Mouse (Mus musculus) midbrain, embryonic 11.5 days (tissue): ENCODE results near the gene Gm20683. TPM values are rescaled to one million over a fixed set of nuclear protein-coding genes. Genes with fewer than 3 reads are reported as not detected.

Experiments used
- ATAC-seq: fragments of 200-750 bp; cut with Nextera tagmentation; 2 replicates; pipeline ENCODE4 v1.8.0; 2017; ENCODE audit warnings: moderate TSS enrichment, moderate library complexity; ENCODE audit not compliant: low FRiP score
- DNase-seq: peaks from one replicate; pipeline ENCODE4 v3.0.0; 2015; ENCODE audit warnings: low spot score; ENCODE audit errors: missing footprints
- H3K27ac ChIP-seq: fragments of 300-500 bp; sonication (generic); 2 replicates; pipeline ENCODE4 v1.5.1; 2014; ENCODE audit warnings: low read depth, low read length
- H3K27me3 ChIP-seq: fragments of 300-500 bp; sonication (generic); 2 replicates; pipeline ENCODE4 v1.6.1; 2014; ENCODE audit warnings: mild to moderate bottlenecking, low read length, moderate library complexity, mixed read lengths; ENCODE audit not compliant: control insufficient read depth, insufficient read depth
- H3K36me3 ChIP-seq: fragments of 300-500 bp; sonication (generic); 2 replicates; pipeline ENCODE4 v1.6.1; 2014; ENCODE audit warnings: mild to moderate bottlenecking, low read length, moderate library complexity, mixed read lengths; ENCODE audit not compliant: control insufficient read depth, insufficient read depth
- H3K4me1 ChIP-seq: fragments of 300-500 bp; sonication (generic); 2 replicates; pipeline ENCODE4 v1.6.1; 2014; ENCODE audit warnings: low read length; ENCODE audit not compliant: control insufficient read depth, insufficient read depth
- H3K4me2 ChIP-seq: fragments of 300-500 bp; sonication (generic); 2 replicates; pipeline ENCODE4 v1.6.1; 2014; ENCODE audit warnings: mild to moderate bottlenecking, moderate library complexity
- H3K4me3 ChIP-seq: fragments of 300-500 bp; sonication (generic); 2 replicates; pipeline ENCODE4 v1.5.1; 2014; ENCODE audit warnings: low read depth, low read length
- H3K9ac ChIP-seq: fragments of 300-500 bp; sonication (generic); 2 replicates; pipeline ENCODE4 v1.6.1; 2014; ENCODE audit warnings: low read length
- H3K9me3 ChIP-seq: fragments of 300-500 bp; sonication (generic); 2 replicates; pipeline ENCODE4 v1.6.1; 2016; ENCODE audit warnings: low read length; ENCODE audit not compliant: control insufficient read depth
- WGBS: fragments of 180-500 bp; shearing (Covaris S2); extraction: QIAGEN DNeasy Blood & Tissue Kit; methylation state at CpG from one replicate; pipeline ENCODE4 v1.1.7; 2014; 5-methylcytosine and 5-hydroxymethylcytosine counted together
- polyA plus RNA-seq: library from polyadenylated mRNA; unstranded; fragments of >200 nt; fragmentation: Nextera tagmentation; extraction: Ambion mirVana; gene quantifications from 2 replicates; pipeline ENCODE4 v1.2.1, GENCODE M21; 2014

Gene Gm20683
- polyA plus RNA-seq, 1 experiment from 2014 or later: 1.2 TPM

- H3K4me3 ChIP-seq: peak overlapping the region; percentile 71
- DNase-seq (peak; percentile 100), ATAC-seq (peak; percentile 92)
- H3K9ac ChIP-seq: peak overlapping the region; percentile 79
- H3K4me1 ChIP-seq: peaks cover 67% of the 10 kb centered on the region
- under 1% methylated on average over 67 of the region's 77 CpGs for WGBS
- no peaks in the 10 kb centered on the region for H3K9me3 ChIP-seq
- H3K4me2 ChIP-seq: peak overlapping the region; percentile 96
- peaks cover 11% of the 10 kb centered on the region; the same call in 1 of the 2 replicates for H3K36me3 ChIP-seq
- H3K27me3 ChIP-seq: no peaks in the 10 kb centered on the region; the same call in 1 of the 2 replicates
- H3K27ac ChIP-seq: peak overlapping the region; percentile 84
Measured at GRCm38 (mm10) chr17:25832436-25833290, 8.9 kb downstream of the Gm20683 start.

GRCm38 (mm10) chr17:25831451-25832281 lies 9.9 kb downstream of the Gm20683 start:
- peaks cover 11% of the 10 kb centered on the region; the same call in 1 of the 2 replicates for H3K36me3 ChIP-seq
- peak overlapping the region; percentile 79 for H3K9ac ChIP-seq
- H3K27me3 ChIP-seq: no peaks in the 10 kb centered on the region; the same call in 1 of the 2 replicates
- H3K9me3 ChIP-seq: no peaks in the 10 kb centered on the region
- peak overlapping the region; percentile 96 for H3K4me2 ChIP-seq
- H3K4me1 ChIP-seq: peaks cover 57% of the 10 kb centered on the region
- 66% methylated on average over 21 of the region's 21 CpGs for WGBS
- H3K4me3 ChIP-seq: peak overlapping the region; percentile 71
- no peak overlapping the region for H3K27ac ChIP-seq
- ATAC-seq (no peak), DNase-seq (no peak)

DNA sequence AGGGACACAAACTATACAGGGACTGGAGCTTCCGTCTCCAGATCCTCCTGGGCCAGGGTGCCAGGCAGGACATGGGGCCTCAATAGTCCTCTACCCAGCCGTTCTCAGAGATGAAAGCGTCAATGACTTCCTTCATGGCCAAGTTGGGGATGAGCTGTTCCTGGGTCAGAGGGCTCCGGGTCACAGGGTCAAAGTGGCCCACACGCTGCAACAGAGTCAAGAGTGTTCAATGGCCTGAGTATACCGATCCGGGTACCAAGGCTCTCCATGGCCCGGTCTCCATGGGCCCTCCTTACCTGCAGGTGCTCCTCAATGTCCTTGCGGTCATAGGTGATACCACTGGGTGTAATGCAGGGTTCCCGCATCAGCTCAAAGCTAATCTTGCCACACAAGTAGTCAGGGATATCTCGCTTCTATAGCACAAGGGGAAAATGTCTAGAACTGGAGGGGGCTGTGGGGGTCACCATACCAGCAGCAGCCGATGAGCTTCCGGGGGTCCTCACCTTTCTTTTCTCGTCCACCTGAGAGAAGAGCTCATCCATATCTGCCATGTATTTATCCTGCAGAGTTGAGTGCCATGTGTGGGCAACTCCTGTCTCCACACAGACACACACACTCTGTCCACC lies 10.6 kb downstream of the Gm20683 start:
- H3K36me3 ChIP-seq: peaks cover 11% of the 10 kb centered on the region; the same call in 1 of the 2 replicates
- DNase-seq (no peak), ATAC-seq (no peak)
- peak overlapping the region; percentile 71; the same call in 1 of the 2 replicates for H3K4me3 ChIP-seq
- peaks cover 50% of the 10 kb centered on the region for H3K4me1 ChIP-seq
- no peaks in the 10 kb centered on the region for H3K9me3 ChIP-seq
- H3K27ac ChIP-seq: no peak overlapping the region
- H3K4me2 ChIP-seq: no peak overlapping the region; the same call in 1 of the 2 replicates
- no peaks in the 10 kb centered on the region; the same call in 1 of the 2 replicates for H3K27me3 ChIP-seq
- WGBS: 84% methylated on average over 14 of the region's 14 CpGs
- H3K9ac ChIP-seq: no peak overlapping the region

DNA sequence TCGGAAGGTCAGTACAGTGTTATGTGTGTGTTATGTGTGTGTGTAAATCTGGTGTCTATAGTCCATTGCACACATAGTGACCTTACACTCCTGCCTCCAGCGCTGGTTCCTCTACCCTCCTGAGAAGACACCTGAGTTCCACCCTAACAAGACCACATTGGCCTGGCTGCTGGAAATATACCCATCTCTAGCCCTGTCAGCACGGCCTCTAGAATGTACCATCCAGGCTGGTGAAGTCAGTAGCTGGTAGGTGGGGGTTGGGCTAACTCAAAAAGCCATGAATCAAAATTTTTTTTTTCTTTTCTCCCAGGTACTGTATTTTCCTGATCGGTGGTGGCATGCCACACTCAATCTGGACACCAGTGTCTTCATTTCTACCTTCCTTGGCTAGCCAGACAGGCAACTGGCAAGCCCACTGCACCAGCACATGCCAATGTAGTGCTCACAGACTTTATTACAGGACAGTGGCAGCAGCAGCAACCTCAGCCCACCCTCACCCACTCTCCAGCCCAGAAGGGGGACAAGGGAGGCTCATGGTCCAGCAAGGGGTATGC lies 11.3 kb downstream of the Gm20683 start:
- Histone ChIP-seq H3K27me3 (no peaks in the 10 kb centered on the region; the same call in 1 of the 2 replicates), H3K9ac (no peak overlapping the region; the same call in 1 of the 2 replicates), H3K9me3 (no peaks in the 10 kb centered on the region), H3K4me3 (peak overlapping the region; percentile 68), H3K36me3 (peaks cover 11% of the 10 kb centered on the region; the same call in 1 of the 2 replicates), H3K27ac (no peak overlapping the region), H3K4me1 (peaks cover 46% of the 10 kb centered on the region), H3K4me2 (peak overlapping the region; percentile 90; the same call in 1 of the 2 replicates)
- DNase-seq (no peak), ATAC-seq (no peak)
- 83% methylated on average over 4 of the region's 4 CpGs for WGBS

DNA sequence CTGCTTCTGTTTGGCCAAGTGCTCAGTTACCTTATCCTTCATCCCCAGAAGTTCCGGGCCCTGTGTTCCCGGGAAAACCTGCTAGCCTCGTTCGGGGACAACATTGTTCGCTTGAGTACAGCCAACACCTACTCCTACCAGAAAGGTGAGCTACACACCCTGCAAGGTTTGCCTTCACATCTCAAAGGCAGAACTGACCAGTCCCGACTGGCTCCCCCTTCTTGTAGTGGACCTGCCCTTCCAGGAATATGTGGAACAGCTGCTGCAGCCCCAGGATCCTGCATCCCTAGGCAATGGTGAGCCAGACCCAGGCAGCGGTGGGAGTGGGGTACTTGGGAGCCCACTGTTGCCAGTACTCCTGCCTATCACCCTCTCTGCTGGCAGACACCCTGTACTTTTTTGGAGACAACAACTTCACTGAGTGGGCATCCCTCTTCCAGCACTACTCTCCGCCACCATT lies 12.0 kb downstream of the Gm20683 start:
- Histone ChIP-seq H3K4me3 (peak overlapping the region; percentile 68), H3K9me3 (no peaks in the 10 kb centered on the region), H3K27me3 (no peaks in the 10 kb centered on the region), H3K9ac (peak overlapping the region; percentile 89), H3K4me2 (peak overlapping the region; percentile 90), H3K27ac (peak overlapping the region; percentile 87), H3K36me3 (peaks cover 11% of the 10 kb centered on the region; the same call in 1 of the 2 replicates), H3K4me1 (peaks cover 47% of the 10 kb centered on the region)
- DNase-seq: no peak
- 47% methylated on average over 8 of the region's 8 CpGs for WGBS
- ATAC-seq: no peak

- peak; percentile 99 for DNase-seq
- H3K27ac ChIP-seq: peak within 1 kb of the TSS; percentile 87
- peaks cover 11% of the 10 kb centered on the region; the same call in 1 of the 2 replicates for H3K36me3 ChIP-seq
- under 1% methylated on average over 32 of the region's 32 CpGs for WGBS
- H3K4me1 ChIP-seq: peaks cover 47% of the 10 kb centered on the region
- peak within 1 kb of the TSS; percentile 90 for H3K4me2 ChIP-seq
- H3K4me3 ChIP-seq: peak within 1 kb of the TSS; percentile 68
- no peaks in the 10 kb centered on the region for H3K27me3 ChIP-seq
- no peaks in the 10 kb centered on the region for H3K9me3 ChIP-seq
- ATAC-seq: peak; percentile 20
- peak within 1 kb of the TSS; percentile 89 for H3K9ac ChIP-seq
Measured at GRCm38 (mm10) chr17:25828712-25829557, 12.6 kb downstream of the Gm20683 start, which contains the start of gene Jmjd8. Jmjd8 (plus strand) TSS chr17:25828867.

DNA sequence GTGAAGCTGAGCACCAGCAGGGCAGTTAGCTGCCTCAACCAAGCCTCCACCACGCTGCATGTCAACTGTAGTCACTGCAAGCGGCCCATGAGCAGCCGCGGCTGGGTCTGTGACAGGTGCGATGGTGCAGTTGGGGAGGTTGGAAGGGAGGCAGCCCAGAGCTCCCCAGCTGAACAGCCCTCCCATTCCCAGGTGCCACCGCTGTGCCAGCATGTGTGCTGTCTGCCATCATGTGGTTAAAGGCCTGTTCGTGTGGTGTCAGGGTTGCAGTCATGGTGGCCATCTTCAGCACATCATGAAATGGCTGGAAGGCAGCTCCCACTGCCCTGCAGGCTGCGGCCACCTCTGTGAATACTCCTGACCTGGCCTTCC lies 13.4 kb downstream of the Gm20683 start:
- no peaks in the 10 kb centered on the region for H3K27me3 ChIP-seq
- no peak overlapping the region for H3K27ac ChIP-seq
- H3K4me1 ChIP-seq: peaks cover 45% of the 10 kb centered on the region
- H3K4me3 ChIP-seq: peak overlapping the region; percentile 68
- ATAC-seq (no peak), DNase-seq (no peak)
- WGBS: 80% methylated on average over 8 of the region's 8 CpGs
- peaks cover 11% of the 10 kb centered on the region; the same call in 1 of the 2 replicates for H3K36me3 ChIP-seq
- peak overlapping the region; percentile 89 for H3K9ac ChIP-seq
- H3K4me2 ChIP-seq: peak overlapping the region; percentile 90
- H3K9me3 ChIP-seq: no peaks in the 10 kb centered on the region
